Mouse (Mus musculus) embryonic facial prominence, embryonic 15.5 days (tissue): ENCODE data around the gene Trpv4. TPM values are rescaled to one million over a fixed set of nuclear protein-coding genes. Genes with fewer than 3 reads are reported as not detected.

Experiments
- ATAC-seq: fragments of 200-750 bp; cut with Nextera tagmentation; 2 replicates; pipeline ENCODE4 v1.8.0; 2017; ENCODE audit warnings: low read depth, moderate TSS enrichment; ENCODE audit not compliant: insufficient number of reproducible peaks, low FRiP score, low TSS enrichment
- H3K27ac ChIP-seq: fragments of 300-500 bp; sonication (generic); replicated peaks from 2 replicates; pipeline ENCODE4 v1.5.1; 2015; ENCODE audit warnings: mild to moderate bottlenecking, inconsistent platforms
- H3K27me3 ChIP-seq: fragments of 300-500 bp; sonication (generic); 2 replicates; pipeline ENCODE4 v1.6.1; 2015; ENCODE audit warnings: inconsistent platforms
- H3K36me3 ChIP-seq: fragments of 300-500 bp; sonication (generic); 2 replicates; pipeline ENCODE4 v1.6.1; 2015; ENCODE audit warnings: mild to moderate bottlenecking, inconsistent platforms
- H3K4me1 ChIP-seq: fragments of 300-500 bp; sonication (generic); 2 replicates; pipeline ENCODE4 v1.6.1; 2015; ENCODE audit warnings: inconsistent platforms
- H3K4me2 ChIP-seq: fragments of 300-500 bp; sonication (generic); replicated peaks from 2 replicates; pipeline ENCODE4 v1.6.1; 2015; ENCODE audit warnings: mild to moderate bottlenecking, inconsistent platforms
- H3K4me3 ChIP-seq: fragments of 300-500 bp; sonication (generic); replicated peaks from 2 replicates; pipeline ENCODE4 v1.5.1; 2015; ENCODE audit warnings: mild to moderate bottlenecking, inconsistent platforms
- H3K9ac ChIP-seq: fragments of 300-500 bp; sonication (generic); 2 replicates; pipeline ENCODE4 v1.6.1; 2015; ENCODE audit warnings: inconsistent platforms
- H3K9me3 ChIP-seq: fragments of 300-500 bp; sonication (generic); replicated peaks from 2 replicates; pipeline ENCODE4 v1.6.1; 2016; ENCODE audit warnings: inconsistent platforms
- WGBS: fragments of 180-500 bp; shearing (Covaris S2); methylation state at CpG from one replicate; pipeline ENCODE4 v1.1.7; 2015; 5-methylcytosine and 5-hydroxymethylcytosine counted together
- polyA plus RNA-seq: library from polyadenylated mRNA; unstranded; fragments of >200 nt; fragmentation: Nextera tagmentation; extraction: Ambion mirVana; gene quantifications from 2 replicates; pipeline ENCODE4 v1.2.1, GENCODE M21; 2015

The Trpv4 gene
- polyA plus RNA-seq, 1 experiment from 2014 or later = 15.0 TPM

- Histone ChIP-seq H3K4me1 (peaks cover 39% of the 10 kb centered on the region), H3K9me3 (no peaks in the 10 kb centered on the region), H3K9ac (no peak overlapping the region), H3K27ac (no peak overlapping the region), H3K27me3 (peaks cover 5% of the 10 kb centered on the region; the same call in 1 of the 2 replicates), H3K4me2 (no peak overlapping the region), H3K36me3 (no peaks in the 10 kb centered on the region), H3K4me3 (no peak overlapping the region)
- ATAC-seq = no peak
- 39% methylated on average over 10 of the region's 10 CpGs for WGBS
Measured at GRCm38 (mm10) chr5:114588416-114588815, 69.8 kb downstream of the Trpv4 start.

- WGBS = 24% methylated on average over 9 of the region's 9 CpGs
- ATAC-seq = no peak
Measured at GRCm38 (mm10) chr5:114587908-114588307, 70.3 kb downstream of the Trpv4 start.

GRCm38 (mm10) chr5:114585682-114586081 lies 72.5 kb downstream of the Trpv4 start:
- Histone ChIP-seq H3K4me1 (0 out of 2 replicates have a peak, but pooled peaks cover 26% of the 10 kb centered on the region), H3K4me2 (no peak overlapping the region), H3K27ac (no peak overlapping the region), H3K4me3 (no peak overlapping the region), H3K36me3 (no peaks in the 10 kb centered on the region), H3K9ac (no peak overlapping the region), H3K27me3 (peaks cover 5% of the 10 kb centered on the region; the same call in 1 of the 2 replicates), H3K9me3 (no peaks in the 10 kb centered on the region)
- no peak for ATAC-seq
- 11% methylated on average over 5 of the region's 5 CpGs for WGBS

More at GRCm38 (mm10) chr5:114587908-114588307, 70.3 kb downstream of the Trpv4 start:
- no peaks in the 10 kb centered on the region for H3K9me3 ChIP-seq
- H3K27me3 ChIP-seq = peaks cover 5% of the 10 kb centered on the region; the same call in 1 of the 2 replicates
- H3K4me2 ChIP-seq = no peak overlapping the region
- H3K4me3 ChIP-seq = no peak overlapping the region
- H3K27ac ChIP-seq = no peak overlapping the region
- H3K36me3 ChIP-seq = no peaks in the 10 kb centered on the region
- peaks cover 34% of the 10 kb centered on the region for H3K4me1 ChIP-seq
- no peak overlapping the region for H3K9ac ChIP-seq

GRCm38 (mm10) chr5:114584293-114585104 lies 73.7 kb downstream of the Trpv4 start:
- no peak overlapping the region for H3K27ac ChIP-seq
- H3K36me3 ChIP-seq = no peaks in the 10 kb centered on the region
- H3K4me3 ChIP-seq = no peak overlapping the region
- no peak overlapping the region for H3K4me2 ChIP-seq
- H3K9me3 ChIP-seq = no peaks in the 10 kb centered on the region
- peaks cover 5% of the 10 kb centered on the region; the same call in 1 of the 2 replicates for H3K27me3 ChIP-seq
- H3K9ac ChIP-seq = no peak overlapping the region
- no peak for ATAC-seq
- 0 out of 2 replicates have a peak, but pooled peaks cover 26% of the 10 kb centered on the region for H3K4me1 ChIP-seq
- WGBS = 44% methylated on average over 14 of the region's 14 CpGs

GRCm38 (mm10) chr5:114583490-114584175 lies 74.6 kb downstream of the Trpv4 start:
- Histone ChIP-seq H3K27me3 (peaks cover 6% of the 10 kb centered on the region; the same call in 1 of the 2 replicates), H3K9me3 (no peaks in the 10 kb centered on the region), H3K27ac (no peak overlapping the region), H3K9ac (no peak overlapping the region), H3K4me3 (no peak overlapping the region), H3K4me1 (0 out of 2 replicates have a peak, but pooled peaks cover 25% of the 10 kb centered on the region), H3K36me3 (no peaks in the 10 kb centered on the region), H3K4me2 (no peak overlapping the region)
- 65% methylated on average over 12 of the region's 12 CpGs for WGBS
- no peak for ATAC-seq

- H3K9ac ChIP-seq = no peak overlapping the region
- no peak overlapping the region for H3K4me2 ChIP-seq
- H3K27me3 ChIP-seq = peaks cover 8% of the 10 kb centered on the region; the same call in 1 of the 2 replicates
- H3K27ac ChIP-seq = no peak overlapping the region
- H3K4me1 ChIP-seq = 0 out of 2 replicates have a peak, but pooled peaks cover 22% of the 10 kb centered on the region
- no peaks in the 10 kb centered on the region for H3K36me3 ChIP-seq
- ATAC-seq = no peak
- WGBS = 79% methylated on average over 3 of the region's 3 CpGs
- H3K9me3 ChIP-seq = no peaks in the 10 kb centered on the region
- H3K4me3 ChIP-seq = no peak overlapping the region
Measured at GRCm38 (mm10) chr5:114583046-114583445, 75.2 kb downstream of the Trpv4 start.

- H3K4me2 ChIP-seq = no peak overlapping the region
- H3K27ac ChIP-seq = no peak overlapping the region
- no peaks in the 10 kb centered on the region for H3K9me3 ChIP-seq
- WGBS = 59% methylated on average over 12 of the region's 12 CpGs
- peaks cover 11% of the 10 kb centered on the region; the same call in 1 of the 2 replicates for H3K27me3 ChIP-seq
- H3K9ac ChIP-seq = no peak overlapping the region
- ATAC-seq = no peak
- 0 out of 2 replicates have a peak, but pooled peaks cover 22% of the 10 kb centered on the region for H3K4me1 ChIP-seq
- H3K4me3 ChIP-seq = no peak overlapping the region
- no peaks in the 10 kb centered on the region for H3K36me3 ChIP-seq
Measured at GRCm38 (mm10) chr5:114581486-114581885, 76.7 kb downstream of the Trpv4 start.

- Histone ChIP-seq H3K4me2 (no peak overlapping the region), H3K9ac (no peak overlapping the region), H3K4me1 (peaks cover 29% of the 10 kb centered on the region), H3K27me3 (peaks cover 7% of the 10 kb centered on the region; the same call in 1 of the 2 replicates), H3K27ac (no peak overlapping the region), H3K36me3 (no peaks in the 10 kb centered on the region), H3K4me3 (no peak overlapping the region), H3K9me3 (no peaks in the 10 kb centered on the region)
- ATAC-seq = no peak
- WGBS = 64% methylated on average over 8 of the region's 8 CpGs
Measured at GRCm38 (mm10) chr5:114579714-114580357, 78.4 kb downstream of the Trpv4 start.

GRCm38 (mm10) chr5:114578361-114578760 lies 79.9 kb downstream of the Trpv4 start:
- Histone ChIP-seq H3K36me3 (no peaks in the 10 kb centered on the region), H3K27me3 (peaks cover 8% of the 10 kb centered on the region; the same call in 1 of the 2 replicates), H3K27ac (no peak overlapping the region), H3K9me3 (no peaks in the 10 kb centered on the region), H3K9ac (no peak overlapping the region), H3K4me3 (no peak overlapping the region), H3K4me2 (no peak overlapping the region), H3K4me1 (peaks cover 28% of the 10 kb centered on the region)
- ATAC-seq = no peak
- 46% methylated on average over 20 of the region's 20 CpGs for WGBS

GRCm38 (mm10) chr5:114575986-114576605 lies 82.1 kb downstream of the Trpv4 start:
- WGBS = 72% methylated on average over 16 of the region's 16 CpGs
- H3K9ac ChIP-seq = no peak overlapping the region
- H3K4me1 ChIP-seq = peaks cover 42% of the 10 kb centered on the region
- no peaks in the 10 kb centered on the region for H3K36me3 ChIP-seq
- no peak overlapping the region for H3K27ac ChIP-seq
- no peak overlapping the region for H3K4me2 ChIP-seq
- no peak for ATAC-seq
- no peaks in the 10 kb centered on the region for H3K9me3 ChIP-seq
- H3K27me3 ChIP-seq = peaks cover 27% of the 10 kb centered on the region
- no peak overlapping the region for H3K4me3 ChIP-seq
